Mouse (Mus musculus) liver, embryonic 14.5 days (tissue): ENCODE results near the gene Tle4.

Source experiments
- CTCF ChIP-seq: IDR thresholded peaks from 2 replicates; pipeline ENCODE4 v1.5.1; 2016; ENCODE audit warnings: antibody characterized with exemption, low read depth, control low read depth
- EP300 ChIP-seq: IDR thresholded peaks from 2 replicates; pipeline ENCODE4 v1.6.1; 2016; ENCODE audit warnings: antibody characterized with exemption, low read depth

GRCm38 (mm10) chr19:14493047-14493446, 104.8 kb downstream of the Tle4 start:
- TF ChIP-seq CTCF: no peak
- TF ChIP-seq EP300: no peak
